Mouse (Mus musculus) stomach, embryonic 16.5 days (tissue): Measurements from ENCODE around the gene Adarb1. TPM values are rescaled to one million over a fixed set of nuclear protein-coding genes. Genes with fewer than 3 reads are reported as not detected.

Source experiments
- ATAC-seq: fragments of 200-750 bp; cut with Nextera tagmentation; 2 replicates; pipeline ENCODE4 v1.8.0; 2017; ENCODE audit warnings: moderate number of reproducible peaks, moderate TSS enrichment; ENCODE audit not compliant: insufficient read depth, low FRiP score
- H3K27ac ChIP-seq: fragments of 300-500 bp; sonication (generic); 2 replicates; pipeline ENCODE4 v1.5.1; 2014; ENCODE audit warnings: low read length
- H3K27me3 ChIP-seq: fragments of 300-500 bp; sonication (generic); 2 replicates; pipeline ENCODE4 v1.6.1; 2014; ENCODE audit warnings: low read length, control low read depth, mixed read lengths; ENCODE audit not compliant: control insufficient read depth, insufficient read depth
- H3K36me3 ChIP-seq: fragments of 300-500 bp; sonication (generic); 2 replicates; pipeline ENCODE4 v1.6.1; 2014; ENCODE audit warnings: low read length; ENCODE audit not compliant: control insufficient read depth, insufficient read depth
- H3K4me1 ChIP-seq: fragments of 300-500 bp; sonication (generic); 2 replicates; pipeline ENCODE4 v1.6.1; 2014; ENCODE audit warnings: low read length, control low read depth, mixed read lengths; ENCODE audit not compliant: control insufficient read depth, insufficient read depth
- H3K4me2 ChIP-seq: fragments of 300-500 bp; sonication (generic); 2 replicates; pipeline ENCODE4 v1.6.1; 2014; ENCODE audit warnings: low read depth, low read length, mixed read lengths
- H3K4me3 ChIP-seq: fragments of 300-500 bp; sonication (generic); replicated peaks from 2 replicates; pipeline ENCODE4 v1.5.1; 2014; ENCODE audit warnings: mild to moderate bottlenecking, low read length
- H3K9ac ChIP-seq: fragments of 300-500 bp; sonication (generic); 2 replicates; pipeline ENCODE4 v1.6.1; 2014; ENCODE audit warnings: low read length
- H3K9me3 ChIP-seq: fragments of 300-500 bp; sonication (generic); replicated peaks from 2 replicates; pipeline ENCODE4 v1.6.1; 2016; ENCODE audit warnings: low read length, control low read depth; ENCODE audit not compliant: control insufficient read depth
- WGBS: fragments of 180-500 bp; shearing (Covaris S2); extraction: QIAGEN DNeasy Blood & Tissue Kit; methylation state at CpG from one replicate; pipeline ENCODE4 v1.1.7; 2014; 5-methylcytosine and 5-hydroxymethylcytosine counted together
- polyA plus RNA-seq: library from polyadenylated mRNA; unstranded; fragments of >200 nt; fragmentation: Nextera tagmentation; extraction: Ambion mirVana; gene quantifications from 2 replicates; pipeline ENCODE4 v1.2.1, GENCODE M21; 2015

The Adarb1 gene
- 6.3 and 8.4 TPM in 2 replicates for polyA plus RNA-seq

DNA sequence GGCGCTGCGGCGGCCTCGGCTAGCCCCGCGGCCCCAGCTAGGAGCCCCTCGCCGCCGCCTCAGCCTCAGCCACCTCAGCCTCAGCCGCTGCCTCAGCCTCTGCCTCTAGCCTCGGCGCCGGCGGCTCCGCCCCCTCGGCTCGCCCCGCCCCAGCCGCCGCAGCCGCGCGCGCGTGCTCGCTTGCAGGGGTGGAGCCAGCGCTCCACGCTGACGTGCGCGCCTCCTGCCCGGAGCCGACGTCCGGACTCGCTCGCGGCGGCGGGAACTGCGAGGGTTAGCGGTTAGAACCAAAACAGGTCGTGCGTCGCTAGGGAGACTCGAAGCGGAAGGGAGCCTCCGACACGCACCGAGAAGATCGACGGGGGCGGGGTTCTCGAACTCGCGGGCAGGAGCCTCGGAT lies at the start of gene Adarb1:
Gene Adarb1 (minus strand): TSS at position 133 of the 400 bp plus-strand sequence.
- H3K9me3 ChIP-seq, result no peaks in the 10 kb centered on the region; the same call in 1 of the 2 replicates
- peak; percentile 95 for ATAC-seq
- no peaks in the 10 kb centered on the region for H3K36me3 ChIP-seq
- H3K4me1 ChIP-seq, result peaks cover 8% of the 10 kb centered on the region
- no peak within 1 kb of the TSS for H3K27ac ChIP-seq
- H3K4me3 ChIP-seq, result peak within 1 kb of the TSS; percentile 76
- peak within 1 kb of the TSS; percentile 79 for H3K4me2 ChIP-seq
- peak within 1 kb of the TSS; percentile 73 for H3K9ac ChIP-seq
- under 1% methylated on average over 56 of the region's 57 CpGs for WGBS
- peaks cover 17% of the 10 kb centered on the region for H3K27me3 ChIP-seq

DNA sequence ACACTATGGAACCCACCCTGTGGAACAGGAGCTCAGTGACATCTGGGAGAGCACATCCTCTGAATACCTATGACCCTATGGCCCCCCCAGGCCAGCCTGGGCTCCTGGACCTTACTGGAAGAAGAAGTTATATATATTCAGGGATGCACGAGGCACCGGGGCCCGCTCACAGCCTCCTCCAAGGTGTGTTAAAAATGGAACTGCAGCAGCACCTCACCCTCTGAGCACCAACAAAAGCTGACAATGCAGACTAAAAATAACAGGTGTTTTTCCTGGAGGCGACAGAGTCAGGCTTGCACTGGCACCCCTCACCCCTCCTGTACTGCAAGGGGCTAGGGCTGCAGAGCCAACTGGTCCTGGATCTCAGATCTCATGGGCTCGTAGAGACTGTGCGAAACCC lies 49.3 kb upstream of the Adarb1 start:
- Histone ChIP-seq H3K4me1 (peaks cover 40% of the 10 kb centered on the region), H3K27ac (no peak overlapping the region), H3K4me3 (no peak overlapping the region), H3K36me3 (no peaks in the 10 kb centered on the region), H3K27me3 (no peaks in the 10 kb centered on the region), H3K9ac (no peak overlapping the region), H3K4me2 (no peak overlapping the region), H3K9me3 (no peaks in the 10 kb centered on the region)
- WGBS, result 79% methylated on average over 6 of the region's 6 CpGs
- ATAC-seq, result no peak

DNA sequence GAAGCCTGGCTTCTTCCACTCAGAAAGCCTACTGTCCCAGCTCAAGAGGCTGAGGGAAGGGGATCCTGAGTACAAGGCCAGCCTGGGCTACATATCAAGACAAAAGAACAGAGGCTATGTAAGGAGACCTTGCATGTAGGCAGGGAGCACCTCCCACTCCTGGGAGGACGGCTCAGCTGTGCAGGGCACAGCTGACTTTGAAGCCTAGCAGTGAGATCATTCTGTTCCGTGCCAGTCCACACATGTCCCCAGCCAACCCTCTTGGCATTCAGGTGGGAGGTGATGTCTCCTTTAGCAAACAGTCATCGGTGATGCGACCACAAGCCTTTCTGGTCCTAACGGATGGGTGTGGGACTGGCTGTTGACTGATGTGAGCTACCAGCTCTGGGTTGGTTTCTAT lies 47.8 kb upstream of the Adarb1 start:
- ATAC-seq, result no peak
- peak overlapping the region; percentile 48; the same call in 1 of the 2 replicates for H3K27ac ChIP-seq

DNA sequence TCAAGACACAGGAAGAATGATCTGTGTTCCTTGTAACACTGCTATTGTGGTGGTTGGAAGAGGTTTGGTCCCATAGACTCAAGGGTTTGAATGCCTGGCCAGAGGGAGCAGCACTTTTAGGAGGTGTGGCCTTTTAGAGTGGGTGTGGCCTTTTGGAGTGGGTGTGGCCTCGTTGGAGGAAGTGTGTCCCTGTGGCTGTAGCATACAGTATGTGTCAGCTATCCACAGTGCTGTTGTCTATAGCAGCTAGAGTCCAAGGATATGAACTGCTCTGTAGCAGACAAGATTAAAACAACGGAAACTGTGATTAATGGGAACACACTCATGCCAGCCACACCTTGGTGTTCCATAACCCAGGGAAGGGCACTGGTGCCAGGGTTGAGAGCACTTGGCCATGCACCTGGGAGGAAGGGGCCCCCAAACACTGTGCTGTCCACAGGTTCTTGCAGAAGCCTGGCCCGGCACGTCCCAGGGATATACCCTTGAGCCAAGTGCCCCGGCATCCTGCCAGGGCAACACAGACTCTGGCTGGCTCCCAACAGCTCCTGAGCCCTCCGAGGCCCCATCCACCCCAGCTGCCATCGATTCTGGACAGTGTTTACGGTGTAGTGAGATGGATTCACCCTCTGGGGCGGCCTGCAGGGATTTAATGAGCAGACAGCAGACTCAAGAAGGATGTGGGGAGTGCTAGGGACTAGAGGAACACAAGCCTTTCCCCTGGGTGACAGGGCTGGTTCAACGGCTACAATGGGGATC lies 46.3 kb upstream of the Adarb1 start:
- H3K9me3 ChIP-seq, result no peaks in the 10 kb centered on the region

More for the DNA sequence above, 47.8 kb upstream of the Adarb1 start:
- Histone ChIP-seq H3K36me3 (no peaks in the 10 kb centered on the region), H3K9ac (no peak overlapping the region), H3K4me2 (no peak overlapping the region), H3K9me3 (no peaks in the 10 kb centered on the region), H3K4me1 (peaks cover 25% of the 10 kb centered on the region; the same call in 1 of the 2 replicates), H3K4me3 (no peak overlapping the region), H3K27me3 (no peaks in the 10 kb centered on the region)
- 67% methylated on average over 5 of the region's 5 CpGs for WGBS

DNA sequence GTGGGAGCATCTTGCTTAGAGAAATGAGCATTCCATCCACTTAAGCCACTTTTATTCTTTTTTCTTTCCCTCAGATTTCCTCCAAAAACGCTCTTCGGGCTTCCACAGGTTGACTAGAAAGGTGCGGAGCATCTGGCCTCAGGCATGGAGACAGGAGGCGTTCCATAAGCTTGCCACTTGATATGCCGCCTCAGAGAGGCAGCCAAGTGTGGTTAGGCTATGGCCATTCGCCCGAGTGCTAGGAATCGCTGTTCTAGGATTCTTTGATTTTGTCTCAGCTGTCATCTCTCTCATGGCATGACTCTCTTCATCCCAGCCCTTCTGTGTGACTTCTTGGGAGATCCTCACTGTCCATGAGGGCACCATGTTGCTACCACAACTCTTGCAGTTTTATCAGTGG lies 43.1 kb upstream of the Adarb1 start:
- H3K4me3 ChIP-seq, result no peak overlapping the region
- H3K27me3 ChIP-seq, result no peaks in the 10 kb centered on the region
- peaks cover 16% of the 10 kb centered on the region; the same call in 1 of the 2 replicates for H3K4me1 ChIP-seq
- H3K9ac ChIP-seq, result no peak overlapping the region
- H3K4me2 ChIP-seq, result no peak overlapping the region
- no peaks in the 10 kb centered on the region for H3K36me3 ChIP-seq
- no peak overlapping the region for H3K27ac ChIP-seq
- H3K9me3 ChIP-seq, result no peaks in the 10 kb centered on the region
- no peak for ATAC-seq
- WGBS, result 90% methylated on average over 8 of the region's 8 CpGs

More for the DNA sequence above, 46.3 kb upstream of the Adarb1 start:
- Histone ChIP-seq H3K4me3 (no peak overlapping the region), H3K9ac (no peak overlapping the region), H3K27ac (peak overlapping the region; percentile 73), H3K4me1 (peaks cover 19% of the 10 kb centered on the region; the same call in 1 of the 2 replicates), H3K36me3 (no peaks in the 10 kb centered on the region), H3K4me2 (no peak overlapping the region; the same call in 1 of the 2 replicates), H3K27me3 (no peaks in the 10 kb centered on the region)
- peak; percentile 70; the same call in 1 of the 2 replicates for ATAC-seq
- WGBS, result 42% methylated on average over 10 of the region's 10 CpGs

DNA sequence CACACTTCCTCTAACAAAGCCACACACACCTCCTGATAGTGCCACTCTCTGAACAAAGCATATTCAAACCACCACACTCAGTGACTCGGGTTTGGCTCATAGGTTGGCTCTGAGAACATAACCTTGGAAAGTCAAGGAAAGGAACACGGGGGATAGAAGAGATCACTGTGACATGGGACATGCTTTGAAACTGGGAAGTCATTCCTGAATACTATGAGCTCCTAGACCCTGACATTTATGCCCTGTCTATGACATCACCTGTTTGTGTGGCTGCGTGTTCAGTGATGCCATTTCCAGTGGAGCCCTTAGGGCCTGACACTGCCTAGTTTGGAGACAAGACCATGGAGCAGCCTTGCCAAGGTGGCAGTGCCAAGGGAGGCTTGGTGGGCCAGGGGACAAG lies 39.6 kb upstream of the Adarb1 start:
- no peak overlapping the region for H3K9ac ChIP-seq
- H3K9me3 ChIP-seq, result no peaks in the 10 kb centered on the region
- no peaks in the 10 kb centered on the region for H3K4me1 ChIP-seq
- no peak overlapping the region for H3K27ac ChIP-seq
- H3K4me2 ChIP-seq, result no peak overlapping the region
- ATAC-seq, result no peak
- no peaks in the 10 kb centered on the region for H3K36me3 ChIP-seq
- H3K4me3 ChIP-seq, result no peak overlapping the region
- no peaks in the 10 kb centered on the region for H3K27me3 ChIP-seq
- 81% methylated on average over 3 of the region's 3 CpGs for WGBS

DNA sequence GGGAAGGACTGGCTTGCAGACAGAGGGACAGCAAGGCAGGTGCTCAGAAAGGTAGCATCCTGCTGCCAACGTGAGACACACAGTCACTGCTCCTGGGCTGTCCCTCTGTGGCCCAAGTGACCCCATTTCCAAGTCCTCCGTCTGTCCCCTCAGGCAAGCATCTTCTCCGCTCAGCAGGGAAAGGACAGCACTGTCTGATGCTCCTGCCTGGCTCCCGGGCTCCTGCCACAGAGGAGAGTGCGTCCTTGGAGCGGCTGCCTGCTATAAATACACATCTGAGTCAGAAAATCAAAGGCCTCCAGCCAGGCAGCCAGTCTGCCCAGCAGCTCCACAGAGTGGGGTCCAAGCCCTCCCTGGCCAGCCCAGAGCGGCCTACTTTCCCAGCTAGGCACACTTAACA lies 38.4 kb upstream of the Adarb1 start:
- Histone ChIP-seq H3K9ac (no peak overlapping the region; the same call in 1 of the 2 replicates), H3K36me3 (no peaks in the 10 kb centered on the region), H3K27ac (no peak overlapping the region), H3K9me3 (no peaks in the 10 kb centered on the region), H3K4me2 (no peak overlapping the region), H3K27me3 (no peaks in the 10 kb centered on the region), H3K4me3 (no peak overlapping the region), H3K4me1 (no peaks in the 10 kb centered on the region)
- WGBS, result 64% methylated on average over 7 of the region's 7 CpGs
- ATAC-seq, result no peak

DNA sequence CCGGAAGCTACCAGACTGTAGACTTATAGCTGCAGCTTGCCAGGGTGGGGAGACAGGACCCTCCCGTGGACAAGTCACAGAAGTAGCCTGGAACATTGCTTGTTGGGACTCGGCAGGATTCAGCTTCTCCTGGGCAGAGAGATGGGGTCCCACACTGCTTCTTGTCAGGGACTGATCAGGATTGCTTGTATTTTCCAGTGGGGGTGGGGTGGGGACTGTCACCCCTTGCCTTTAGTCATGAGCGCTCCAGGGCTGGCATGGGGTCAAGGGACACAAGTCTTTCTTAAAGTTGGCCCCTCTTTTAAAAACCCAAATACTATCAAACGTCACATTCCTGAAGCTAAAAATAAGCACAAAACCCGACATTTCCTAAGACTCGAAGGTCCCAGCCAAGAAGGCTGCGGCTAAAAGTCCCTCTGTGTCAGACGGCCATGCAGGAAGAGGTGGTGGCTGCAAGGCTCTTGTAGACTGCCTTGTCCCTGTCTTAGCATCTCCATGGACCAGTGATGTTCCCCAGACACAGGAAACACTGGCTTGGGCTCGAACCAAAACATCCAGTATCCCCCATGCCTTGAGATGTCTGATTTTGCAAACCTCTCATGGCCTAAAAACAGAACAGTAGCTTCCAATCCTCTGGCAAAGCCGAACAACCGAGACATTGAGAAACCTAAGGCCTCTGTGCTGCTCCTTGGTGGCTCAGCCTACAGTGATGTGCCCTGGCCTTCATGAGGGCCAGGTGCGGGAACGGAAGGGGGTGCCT lies 37.4 kb upstream of the Adarb1 start:
- Histone ChIP-seq H3K27ac (no peak overlapping the region), H3K4me2 (no peak overlapping the region), H3K27me3 (no peaks in the 10 kb centered on the region), H3K4me3 (no peak overlapping the region), H3K4me1 (no peaks in the 10 kb centered on the region), H3K9ac (no peak overlapping the region), H3K9me3 (no peaks in the 10 kb centered on the region), H3K36me3 (no peaks in the 10 kb centered on the region)
- 63% methylated on average over 14 of the region's 14 CpGs for WGBS
- no peak for ATAC-seq

DNA sequence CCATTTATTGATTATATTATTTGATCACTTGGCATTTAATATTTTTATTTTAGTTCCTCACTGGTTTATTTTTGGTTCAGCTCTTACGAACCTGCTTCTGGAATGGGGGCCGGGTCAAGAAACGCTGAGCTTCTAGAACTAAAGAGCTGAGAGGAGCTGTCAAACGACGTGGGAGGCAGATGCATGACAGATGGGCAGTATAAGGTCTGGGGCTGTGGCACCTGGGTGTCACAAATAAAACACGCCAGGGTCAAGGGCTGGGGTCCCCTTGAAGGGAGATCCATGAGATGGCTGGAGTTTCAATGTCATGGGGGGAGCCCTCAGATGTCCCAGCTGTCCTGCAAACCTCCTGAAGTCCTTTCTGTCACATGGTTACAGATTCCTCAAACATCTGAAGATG lies 36.7 kb upstream of the Adarb1 start:
- Histone ChIP-seq H3K27ac (no peak overlapping the region), H3K36me3 (no peaks in the 10 kb centered on the region), H3K9ac (no peak overlapping the region), H3K4me3 (no peak overlapping the region), H3K4me1 (peaks cover 4% of the 10 kb centered on the region; the same call in 1 of the 2 replicates), H3K4me2 (no peak overlapping the region), H3K27me3 (no peaks in the 10 kb centered on the region), H3K9me3 (no peaks in the 10 kb centered on the region)
- no peak for ATAC-seq
- 73% methylated on average over 6 of the region's 6 CpGs for WGBS
